Mouse (Mus musculus) CH12.LX (cell line): Measurements from ENCODE around the gene Ccdc188. TPM values are rescaled to one million over a fixed set of nuclear protein-coding genes. Genes with fewer than 3 reads are reported as not detected.

Experiments used
- DNase-seq: peaks from one replicate; pipeline ENCODE4 v3.0.0-alpha.2; 2013; ENCODE audit errors: extremely low read depth
- H3K27ac ChIP-seq: 2 replicates; pipeline ENCODE4 v1.5.1; 2012; ENCODE audit warnings: low read depth, mild to moderate bottlenecking, control low read depth, moderate library complexity; ENCODE audit not compliant: insufficient read depth
- H3K27me3 ChIP-seq: replicated peaks from 2 replicates; pipeline ENCODE3; 2012; ENCODE audit warnings: inconsistent platforms
- H3K36me3 ChIP-seq, 2 experiments: replicated peaks in 1 of 2; 2 replicates each; pipeline versions ENCODE3 to v1.6.1; 2012; ENCODE audit warnings: inconsistent platforms in 1 of 2, low read length in 1 of 2, mild to moderate bottlenecking in 1 of 2, mixed read lengths in 1 of 2, moderate library complexity in 1 of 2; ENCODE audit not compliant: control insufficient read depth in 1 of 2, insufficient read depth in 1 of 2
- H3K4me1 ChIP-seq, 2 experiments: 2 replicates each; pipeline ENCODE4 v1.6.1; 2012; ENCODE audit warnings: inconsistent platforms in 1 of 2, moderate library complexity in 1 of 2; ENCODE audit not compliant: insufficient read depth in 2 of 2, control insufficient read depth in 1 of 2
- H3K4me2 ChIP-seq: 2 replicates; pipeline ENCODE4 v1.6.1; 2012; ENCODE audit warnings: low read depth, mild to moderate bottlenecking, control low read depth; ENCODE audit not compliant: poor library complexity, insufficient read depth, severe bottlenecking
- H3K4me3 ChIP-seq, 3 experiments: fragments of 150-350 bp in 1 of 3; sonication (generic) in 1 of 3; replicated peaks in 1 of 3; 2 replicates each; pipeline versions ENCODE3 to v1.5.1; 2011 to 2012; ENCODE audit warnings: low read depth in 2 of 3, low read length in 2 of 3, mild to moderate bottlenecking in 2 of 3, moderate library complexity in 2 of 3, control low read depth in 1 of 3, improper control_type of control experiment in 1 of 3, inconsistent platforms in 1 of 3, mixed read lengths in 1 of 3; ENCODE audit not compliant: poor library complexity in 1 of 3
- H3K79me2 ChIP-seq: replicated peaks from 2 replicates; pipeline ENCODE4 v1.6.1; 2012; ENCODE audit warnings: mild to moderate bottlenecking, moderate library complexity; ENCODE audit not compliant: control insufficient read depth, poor library complexity, insufficient read depth, severe bottlenecking; ENCODE audit errors: extremely low read depth
- H3K9ac ChIP-seq: 2 replicates; pipeline ENCODE4 v1.6.1; 2012; ENCODE audit warnings: low read depth, mild to moderate bottlenecking, control low read depth, moderate library complexity; ENCODE audit not compliant: insufficient read depth
- H3K9me3 ChIP-seq: replicated peaks from 2 replicates; pipeline ENCODE3; 2012; ENCODE audit warnings: low read length, inconsistent platforms, mixed read lengths
- CHD1 ChIP-seq: IDR thresholded peaks from 2 replicates; pipeline ENCODE4 v1.6.1; 2012; ENCODE audit warnings: low read depth, low read length, improper control_type of control experiment, inconsistent platforms
- CTCF ChIP-seq, 2 experiments: IDR thresholded peaks in 1 of 2; conservative IDR thresholded peaks in 1 of 2; 2 replicates each; pipeline ENCODE4 v1.5.1; 2011 to 2012; ENCODE audit warnings: low read depth in 2 of 2, low read length in 2 of 2, improper control_type of control experiment in 1 of 2, inconsistent platforms in 1 of 2, mild to moderate bottlenecking in 1 of 2, moderate library complexity in 1 of 2
- HCFC1 ChIP-seq: IDR thresholded peaks from 2 replicates; pipeline ENCODE4 v1.6.1; 2012; ENCODE audit warnings: low read depth, mild to moderate bottlenecking, inconsistent platforms, low read length, improper control_type of control experiment
- JUN ChIP-seq: IDR thresholded peaks from 2 replicates; pipeline ENCODE4 v1.6.1; 2011; ENCODE audit warnings: low read depth, mild to moderate bottlenecking, low read length, improper control_type of control experiment, moderate library complexity; ENCODE audit not compliant: insufficient read depth
- NRF1 ChIP-seq: IDR thresholded peaks from 2 replicates; pipeline ENCODE4 v1.6.1; 2014; ENCODE audit warnings: low read depth, mild to moderate bottlenecking, inconsistent platforms, low read length, improper control_type of control experiment, moderate library complexity
- TBP ChIP-seq: conservative IDR thresholded peaks from 2 replicates; pipeline ENCODE4 v1.6.1; 2011; ENCODE audit warnings: low read depth, low read length, improper control_type of control experiment
- TCF12 ChIP-seq: IDR thresholded peaks from 2 replicates; pipeline ENCODE4 v1.6.1; 2014; ENCODE audit warnings: low read depth, mild to moderate bottlenecking, inconsistent platforms, low read length, improper control_type of control experiment
- USF1 ChIP-seq: IDR thresholded peaks from 2 replicates; pipeline ENCODE4 v1.6.1; 2014; ENCODE audit warnings: low read depth, mild to moderate bottlenecking, inconsistent platforms, low read length, improper control_type of control experiment
- ZC3H11A ChIP-seq: IDR thresholded peaks from 2 replicates; pipeline ENCODE4 v1.6.1; 2012; ENCODE audit warnings: low read depth, mild to moderate bottlenecking, inconsistent platforms, low read length, improper control_type of control experiment
- ZMIZ1 ChIP-seq: IDR thresholded peaks from 2 replicates; pipeline ENCODE4 v1.6.1; 2012; ENCODE audit warnings: low read depth, mild to moderate bottlenecking, inconsistent platforms, low read length, improper control_type of control experiment
- ZNF384 ChIP-seq: IDR thresholded peaks from 2 replicates; pipeline ENCODE4 v1.6.1; 2012; ENCODE audit warnings: low read depth, low read length, improper control_type of control experiment, inconsistent platforms
- dilution Hi-C: fragments of 300-500 bp; cut with MboI; formaldehyde crosslinking; loops from 2 replicates; pipeline ENCODE4 v1.14.3; 2020; ENCODE audit warnings: low sequenced_read_pairs; ENCODE audit not compliant: extremely low pct_unique_long_range_greater_than_20kb, extremely low pct_ligation_motif_present
- in situ Hi-C: fragments of 300-500 bp; cut with MboI; formaldehyde crosslinking; loops from 3 replicates; pipeline ENCODE4 v1.14.3; 2019; ENCODE audit warnings: low sequenced_read_pairs, low pct_ligation_motif_present, low pct_unique_long_range_greater_than_20kb, mixed read lengths
- polyA plus RNA-seq: library from polyadenylated mRNA; unstranded; fragments of >175 nt; gene quantifications from 2 replicates; pipeline ENCODE4 v1.2.1, GENCODE M21; 2012; ENCODE audit warnings: low read depth; ENCODE audit not compliant: insufficient read length
- total RNA-seq, 2 experiments: library from RNA; depleted of rRNA; stranded (reverse); fragments of 300-350 nt in 1 of 2; fragments of >200 nt in 1 of 2; gene quantifications; 2 replicates each; pipeline ENCODE4 v1.2.3; 2012 to 2014

Ccdc188 gene
- total and polyA plus RNA-seq, 3 experiments: 0.30 TPM; not detected in 2

- Histone ChIP-seq H3K4me1 (peaks cover 32 to 68% of the 10 kb centered on the region in 2 experiments), H3K9me3 (no peaks in the 10 kb centered on the region)
- in situ Hi-C loops: no loop called here
Observed at GRCm38 (mm10) chr16:18231047-18231446, 13.4 kb downstream of the Ccdc188 start.

GRCm38 (mm10) chr16:18231451-18231850, 13.8 kb downstream of the Ccdc188 start:
- Histone ChIP-seq H3K4me1 (peaks cover 32 to 72% of the 10 kb centered on the region in 2 experiments), H3K9me3 (no peaks in the 10 kb centered on the region), H3K27me3 (no peaks in the 10 kb centered on the region), H3K4me2 (no peak overlapping the region), H3K36me3 (peaks cover 26 to 49% of the 10 kb centered on the region in 2 experiments), H3K4me3 (no peak overlapping the region), H3K79me2 (no peaks in the 10 kb centered on the region), H3K9ac (no peak overlapping the region), H3K27ac (no peak overlapping the region)
- no peak for DNase-seq
- in situ Hi-C loops: no loop called here
- dilution Hi-C loops: no loop called here
- TF ChIP-seq ZNF384 (no peak), HCFC1 (no peak)

More at GRCm38 (mm10) chr16:18231047-18231446, 13.4 kb downstream of the Ccdc188 start:
- no peak overlapping the region for H3K27ac ChIP-seq
- dilution Hi-C loops: no loop called here
- no peak for TF ChIP-seq NRF1
- TF ChIP-seq CHD1: no peak
- no peak for TF ChIP-seq ZC3H11A
- TF ChIP-seq TBP: no peak
- no peak for TF ChIP-seq USF1
- TF ChIP-seq TCF12: no peak
- TF ChIP-seq HCFC1: no peak
- TF ChIP-seq JUN: no peak
- TF ChIP-seq ZMIZ1: no peak
- no peaks in the 10 kb centered on the region for H3K79me2 ChIP-seq
- H3K4me3 ChIP-seq: no peak overlapping the region
- no peak for DNase-seq
- no peaks in the 10 kb centered on the region for H3K27me3 ChIP-seq
- H3K9ac ChIP-seq: no peak overlapping the region
- H3K4me2 ChIP-seq: no peak overlapping the region
- peaks cover 31 to 49% of the 10 kb centered on the region in 2 experiments for H3K36me3 ChIP-seq

GRCm38 (mm10) chr16:18233451-18233850, 15.8 kb downstream of the Ccdc188 start:
- Histone ChIP-seq H3K4me2 (no peak overlapping the region), H3K27me3 (no peaks in the 10 kb centered on the region), H3K4me1 (peaks cover 23 to 72% of the 10 kb centered on the region in 2 experiments), H3K4me3 (peak overlapping the region in 1 of 3 experiments; percentile 24), H3K9me3 (no peaks in the 10 kb centered on the region), H3K79me2 (no peaks in the 10 kb centered on the region), H3K9ac (peak overlapping the region; percentile 84; the same call in 1 of the 2 replicates)
- dilution Hi-C loops: no loop called here
- DNase-seq: no peak
- in situ Hi-C loops: no loop called here
- TF ChIP-seq CHD1 (0 out of 2 replicates have a peak, but pooled peaks have one; percentile 27), CTCF (conservative IDR thresholded peaks at IDR 0.05 in 1 of 2, IDR thresholded peaks at IDR 0.05 in 1 of 2; ENCODE audit: low read depth in 2 of 2, low read length in 2 of 2) (no peak)
- TF ChIP-seq, all 38 proteins: peak for 1
- Histone ChIP-seq H3K27ac (no peak overlapping the region), H3K36me3 (peaks cover 15 to 47% of the 10 kb centered on the region in 2 experiments)
